Mouse (Mus musculus) heart, embryonic 12.5 days (tissue): Measurements from ENCODE around the gene Vmn1r157. TPM values are rescaled to one million over a fixed set of nuclear protein-coding genes. Genes with fewer than 3 reads are reported as not detected.
"Not testable (repeated sequence)": the region's sequence is repeated elsewhere in the genome, so short reads cannot be mapped to it uniquely, and the experiment has no call there.

Experiments
- ATAC-seq: fragments of 200-750 bp; cut with Nextera tagmentation; 2 replicates; pipeline ENCODE4 v1.8.0; 2017; ENCODE audit warnings: moderate TSS enrichment, moderate library complexity; ENCODE audit not compliant: insufficient number of reproducible peaks, low FRiP score
- H3K27ac ChIP-seq: fragments of 300-500 bp; sonication (generic); 2 replicates; pipeline ENCODE4 v1.5.1; 2016; ENCODE audit warnings: mild to moderate bottlenecking, moderate library complexity; ENCODE audit not compliant: poor library complexity, severe bottlenecking
- H3K27me3 ChIP-seq: fragments of 300-500 bp; sonication (generic); replicated peaks from 2 replicates; pipeline ENCODE4 v1.6.1; 2016; ENCODE audit warnings: mild to moderate bottlenecking, moderate library complexity
- H3K36me3 ChIP-seq: fragments of 300-500 bp; sonication (generic); 2 replicates; pipeline ENCODE4 v1.6.1; 2016; ENCODE audit warnings: mild to moderate bottlenecking, moderate library complexity
- H3K4me1 ChIP-seq: fragments of 300-500 bp; sonication (generic); replicated peaks from 2 replicates; pipeline ENCODE4 v1.6.1; 2016; ENCODE audit warnings: mild to moderate bottlenecking
- H3K4me2 ChIP-seq: fragments of 300-500 bp; sonication (generic); 2 replicates; pipeline ENCODE4 v1.6.1; 2016; ENCODE audit warnings: mild to moderate bottlenecking, moderate library complexity
- H3K4me3 ChIP-seq: fragments of 300-500 bp; sonication (generic); 2 replicates; pipeline ENCODE4 v1.5.1; 2016; ENCODE audit warnings: mild to moderate bottlenecking
- H3K9ac ChIP-seq: fragments of 300-500 bp; sonication (generic); 2 replicates; pipeline ENCODE4 v1.6.1; 2016; ENCODE audit warnings: mild to moderate bottlenecking, moderate library complexity
- H3K9me3 ChIP-seq: fragments of 300-500 bp; sonication (generic); replicated peaks from 2 replicates; pipeline ENCODE4 v1.6.1; 2016; ENCODE audit warnings: mild to moderate bottlenecking, moderate library complexity
- WGBS: fragments of 180-500 bp; shearing (Covaris S2); methylation state at CpG from one replicate; pipeline ENCODE4 v1.1.7; 2016; 5-methylcytosine and 5-hydroxymethylcytosine counted together
- polyA plus RNA-seq: library from polyadenylated mRNA; unstranded; fragments of >200 nt; fragmentation: Nextera tagmentation; extraction: Ambion mirVana; gene quantifications from 2 replicates; pipeline ENCODE4 v1.2.1, GENCODE M21; 2016

The Vmn1r157 gene
- polyA plus RNA-seq = not detected in 2 replicates

DNA sequence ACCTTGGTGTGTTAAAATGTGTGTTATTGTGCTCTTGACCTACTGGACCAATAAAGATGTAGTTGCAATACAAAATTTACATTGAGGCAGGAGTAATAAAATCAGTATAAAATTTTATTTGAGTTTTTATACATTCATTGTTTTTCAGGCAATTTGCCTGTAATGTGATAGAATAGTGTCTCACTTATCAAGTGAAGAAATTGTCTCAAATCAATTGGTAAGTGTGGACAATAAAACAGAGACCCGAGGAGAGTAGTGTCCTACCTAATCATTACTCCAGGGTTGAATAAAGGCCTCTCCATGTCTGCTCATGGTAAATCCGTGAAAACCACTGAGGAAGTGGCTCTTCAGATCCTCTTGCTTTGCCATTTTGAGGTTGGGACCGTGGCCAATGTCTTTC is at the start of gene Vmn1r157:
Vmn1r157 (plus strand) TSS at position 301 of the 400 bp plus-strand sequence.
- H3K4me2 ChIP-seq, H3K9me3 ChIP-seq, ATAC-seq, H3K4me3 ChIP-seq, H3K4me1 ChIP-seq, H3K27me3 ChIP-seq, H3K36me3 ChIP-seq, H3K9ac ChIP-seq, H3K27ac ChIP-seq: not testable (repeated sequence)
- WGBS = 29% methylated on average over 2 of the region's 3 CpGs

DNA sequence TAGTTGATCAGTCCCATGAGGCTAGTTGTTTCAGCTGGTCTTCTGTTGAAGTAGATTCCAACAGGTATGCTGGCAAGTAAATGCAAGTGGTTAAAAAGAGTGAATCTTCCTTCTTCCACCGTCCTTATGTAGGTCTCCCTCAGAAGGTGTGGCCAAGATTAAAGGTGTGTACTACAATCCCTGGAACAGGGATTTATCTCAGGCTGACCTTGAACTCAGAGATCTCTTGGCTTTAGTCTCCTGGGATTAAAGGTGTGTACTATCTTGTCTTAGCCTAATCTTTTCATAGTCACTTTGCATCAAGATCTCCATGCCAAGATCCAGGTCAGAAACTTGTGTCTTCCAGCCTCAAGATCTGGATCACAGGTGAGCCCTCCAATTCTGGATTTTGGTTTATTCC is 41.9 kb upstream of the Vmn1r157 start, which contains the start of gene Gm4567:
Gm4567 (minus strand) TSS at position 101 of the 400 bp plus-strand sequence.
- not testable (repeated sequence) for H3K4me1 ChIP-seq, H3K4me3 ChIP-seq, H3K4me2 ChIP-seq, H3K27me3 ChIP-seq, H3K9me3 ChIP-seq, ATAC-seq, H3K36me3 ChIP-seq, H3K27ac ChIP-seq, H3K9ac ChIP-seq
- no CpG with 5 or more reads among the region's 1 CpGs for WGBS

DNA sequence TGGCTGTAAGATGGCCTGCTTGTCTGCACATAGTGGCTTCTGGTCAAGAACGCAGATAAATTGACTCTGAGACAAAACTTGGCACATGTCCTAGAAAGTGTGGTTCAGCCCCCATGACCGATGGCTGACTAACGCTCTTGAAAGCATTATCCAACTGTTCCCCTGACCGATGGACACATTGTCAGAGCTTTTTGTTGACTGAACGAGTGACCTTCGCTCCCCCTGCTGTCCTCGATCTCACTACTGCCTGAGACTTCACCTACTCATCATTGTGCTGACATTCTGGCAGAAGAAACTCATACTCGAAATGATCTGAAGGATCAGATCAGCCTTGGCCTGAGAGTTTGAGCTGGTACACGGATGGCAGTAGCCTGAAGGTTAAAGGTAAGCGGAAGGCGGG is 14.5 kb downstream of the Vmn1r157 start:
- peaks cover 12% of the 10 kb centered on the region for H3K9me3 ChIP-seq
- H3K27me3 ChIP-seq = not testable (repeated sequence)
- 80% methylated on average over 7 of the region's 11 CpGs for WGBS

DNA sequence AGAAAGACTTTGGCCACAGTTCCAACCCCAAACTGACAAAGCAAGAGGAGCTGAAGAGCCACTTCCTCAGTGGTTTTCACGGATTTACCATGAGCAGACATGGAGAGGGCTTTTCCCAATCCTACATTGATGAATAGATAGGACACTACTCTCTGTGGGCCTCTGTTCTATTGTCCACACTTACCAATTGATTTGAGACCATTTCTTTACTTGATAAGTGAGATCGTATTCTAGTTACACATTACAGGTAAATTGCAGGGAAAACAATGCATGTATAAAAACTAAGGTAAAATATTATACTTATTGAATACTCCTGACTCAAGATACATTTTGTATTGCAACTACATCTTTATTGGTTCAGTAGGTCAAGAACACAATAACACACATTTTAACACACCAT is 29.2 kb downstream of the Vmn1r157 start, which contains the start of gene Vmn1r158:
Vmn1r158 (minus strand) TSS at position 101 of the 400 bp plus-strand sequence.
- ATAC-seq, H3K36me3 ChIP-seq, H3K27me3 ChIP-seq, H3K9ac ChIP-seq, H3K27ac ChIP-seq, H3K4me3 ChIP-seq, H3K4me2 ChIP-seq, H3K4me1 ChIP-seq: not testable (repeated sequence)
- WGBS = 48% methylated on average over 2 of the region's 2 CpGs
- peaks cover 13% of the 10 kb centered on the region for H3K9me3 ChIP-seq

More for the DNA sequence above, 14.5 kb downstream of the Vmn1r157 start:
- not testable (repeated sequence) for H3K4me3 ChIP-seq, H3K4me1 ChIP-seq, H3K27ac ChIP-seq, H3K9ac ChIP-seq, H3K4me2 ChIP-seq, H3K36me3 ChIP-seq, ATAC-seq

Other genes starting within 250 kb of the Vmn1r157 start
- not detected in 2 replicates for gene Vmn1r152, start 238.7 kb upstream of the Vmn1r157 start, polyA plus RNA-seq
- not detected in 2 replicates for gene Gm8677, start 226.8 kb upstream of the Vmn1r157 start, polyA plus RNA-seq
- gene Gm4201, start 196.4 kb upstream of the Vmn1r157 start, polyA plus RNA-seq = not detected in 2 replicates
- gene Gm4565, start 173.6 kb upstream of the Vmn1r157 start, polyA plus RNA-seq = not detected in 2 replicates
- not detected in 2 replicates for gene Vmn1r155, start 103.7 kb upstream of the Vmn1r157 start, polyA plus RNA-seq
- gene Gm8693, start 69.4 kb upstream of the Vmn1r157 start, polyA plus RNA-seq = not detected in 2 replicates
- not detected in 2 replicates for gene Gm4567, start 42.0 kb upstream of the Vmn1r157 start, polyA plus RNA-seq
- not detected in 2 replicates for gene Vmn1r158, start 29.1 kb downstream of the Vmn1r157 start, polyA plus RNA-seq
- gene Vmn1r159, start 81.9 kb downstream of the Vmn1r157 start, polyA plus RNA-seq = not detected in 2 replicates
- not detected in 2 replicates for gene Vmn1r160, start 109.5 kb downstream of the Vmn1r157 start, polyA plus RNA-seq
- gene Gm4214, start 223.0 kb downstream of the Vmn1r157 start, polyA plus RNA-seq = not detected in 2 replicates